Mouse (Mus musculus) mouse trophoblast stem cell (cell line): ENCODE data around the gene Ngef.
"Not testable (repeated sequence)": the region's sequence is repeated elsewhere in the genome, so short reads cannot be mapped to it uniquely, and the experiment has no call there.

Source experiments
- in situ Hi-C, 2 experiments: fragments of 300-500 bp; cut with MseI, MboI; formaldehyde crosslinking; loops; 2 replicates in 1 of 2; 3 replicates in 1 of 2; pipeline ENCODE4 v1.15.1; 2025

Gene Ngef

DNA sequence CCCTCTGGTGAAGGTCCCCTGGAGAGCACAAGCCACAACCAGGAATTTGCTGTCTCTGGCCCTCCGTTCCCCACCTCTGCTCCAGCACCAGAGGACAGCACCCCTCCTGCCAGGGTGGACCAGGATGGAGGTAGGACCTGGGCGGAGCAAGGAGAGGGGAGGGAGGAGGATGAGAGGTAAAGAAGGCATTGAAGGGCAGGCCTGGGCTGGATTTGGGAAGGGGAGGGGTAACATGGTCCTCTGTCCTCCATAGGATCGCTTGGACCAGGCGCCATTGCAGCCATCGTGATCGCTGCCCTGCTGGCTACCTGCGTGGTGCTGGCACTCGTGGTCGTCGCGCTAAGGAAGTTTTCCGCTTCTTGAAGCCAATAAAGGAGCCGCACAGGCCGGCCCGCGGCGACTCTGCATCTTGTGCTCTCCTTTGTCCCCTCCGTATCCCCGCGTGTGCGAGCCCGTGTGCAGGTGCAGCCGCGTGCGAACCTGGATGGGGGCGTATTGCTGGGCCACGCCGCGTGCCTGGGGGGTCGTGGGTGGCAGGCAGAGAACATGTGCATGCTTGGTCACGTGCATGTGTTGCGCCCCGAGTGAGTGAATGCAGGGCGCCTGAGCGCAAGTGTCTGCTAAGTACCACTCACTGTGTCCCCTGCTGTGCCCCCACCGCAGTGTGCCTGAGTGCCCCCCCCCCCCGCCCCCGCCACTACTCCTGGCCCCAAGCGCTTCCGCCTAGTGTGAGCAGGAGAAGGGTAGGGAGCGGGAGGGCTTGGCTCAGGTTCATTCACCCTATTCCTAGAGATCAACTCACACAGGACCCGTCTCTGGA lies 98.4 kb downstream of the Ngef start:
- in situ Hi-C loops: no loop called here

DNA sequence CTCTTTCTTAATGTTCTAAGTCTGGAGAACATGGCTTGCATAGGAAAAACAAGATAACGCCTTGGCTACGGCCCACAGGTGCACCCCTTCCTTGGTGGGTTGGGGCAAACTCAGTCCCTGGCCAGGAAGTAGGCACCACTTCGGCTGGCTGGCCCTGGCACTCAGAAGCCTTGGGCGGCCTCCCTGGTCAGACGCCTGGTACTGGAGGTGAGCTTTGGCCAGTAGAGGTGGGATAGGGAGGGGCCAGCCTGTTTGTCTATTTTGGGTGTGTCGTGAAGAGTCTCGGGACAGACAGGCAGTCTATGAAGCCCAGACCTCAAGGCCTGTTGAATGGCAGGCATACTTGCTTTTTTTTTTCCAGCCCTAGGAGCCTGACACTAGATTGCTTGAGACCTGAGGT lies 101.1 kb downstream of the Ngef start:
- in situ Hi-C loops: no loop called here

DNA sequence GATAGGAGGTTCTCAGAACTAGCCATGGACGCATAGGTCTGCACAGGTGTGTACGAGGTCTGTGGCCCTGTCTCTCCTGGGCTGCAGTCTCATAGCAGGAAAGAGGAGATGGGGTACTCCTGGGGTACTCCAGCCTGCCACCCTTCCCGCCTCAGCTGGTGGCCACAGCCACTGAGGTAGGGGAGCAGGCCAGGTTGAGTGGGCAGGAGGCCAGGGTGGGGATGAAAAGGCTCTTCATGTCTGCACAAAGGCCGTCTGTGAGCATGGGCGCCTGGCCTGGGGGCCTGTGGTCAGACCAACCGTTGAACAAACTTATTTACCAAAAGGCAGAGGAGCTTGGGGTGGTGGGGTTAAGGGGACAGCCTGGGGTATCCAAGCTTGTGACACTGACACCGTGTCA lies 101.8 kb downstream of the Ngef start:
- in situ Hi-C loops: no loop called here

DNA sequence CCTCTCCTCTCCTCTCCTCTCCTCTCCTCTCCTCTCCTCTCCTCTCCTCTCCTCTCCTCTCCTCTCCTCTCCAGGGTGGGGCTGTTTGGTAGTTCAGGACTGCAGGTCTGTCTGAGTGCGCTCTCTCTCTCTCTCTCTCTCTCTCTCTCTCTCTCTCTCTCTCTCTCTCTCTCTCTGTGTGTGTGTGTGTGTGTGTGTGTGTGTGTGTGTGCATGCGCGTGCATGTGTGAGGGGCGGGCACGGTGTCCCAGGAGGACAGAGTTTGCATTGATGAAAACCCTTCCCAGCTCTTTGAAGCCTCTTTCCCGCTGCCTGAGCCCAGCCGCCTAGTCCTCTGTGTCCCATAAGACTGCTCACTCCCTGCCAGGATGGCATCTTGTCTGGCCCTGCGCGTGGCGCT lies 103.7 kb downstream of the Ngef start, which contains the start of gene Snorc:
TSS of gene Snorc (plus strand) at position 301 of the 400 bp plus-strand sequence.
- in situ Hi-C loops: not testable (repeated sequence)

DNA sequence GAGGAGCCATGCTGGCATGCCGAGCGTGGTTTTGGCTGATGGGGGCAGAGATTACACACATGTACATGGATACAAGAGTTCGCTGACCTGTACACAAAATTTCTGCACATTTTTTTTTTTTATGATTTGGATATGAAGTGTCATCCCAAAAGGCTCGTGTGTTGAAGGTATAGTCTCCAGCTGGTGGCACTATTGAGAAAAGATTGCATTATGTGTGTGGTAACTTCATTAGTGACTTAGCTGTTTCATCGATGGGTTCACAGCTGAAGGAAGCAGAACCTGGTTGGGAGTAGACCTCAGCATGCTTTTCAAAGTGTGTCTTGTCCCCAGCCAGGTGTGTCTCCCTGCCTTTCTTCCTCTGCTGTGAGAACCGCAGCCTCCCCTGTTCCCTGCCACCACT lies 105.3 kb downstream of the Ngef start:
- in situ Hi-C loops: no loop called here

DNA sequence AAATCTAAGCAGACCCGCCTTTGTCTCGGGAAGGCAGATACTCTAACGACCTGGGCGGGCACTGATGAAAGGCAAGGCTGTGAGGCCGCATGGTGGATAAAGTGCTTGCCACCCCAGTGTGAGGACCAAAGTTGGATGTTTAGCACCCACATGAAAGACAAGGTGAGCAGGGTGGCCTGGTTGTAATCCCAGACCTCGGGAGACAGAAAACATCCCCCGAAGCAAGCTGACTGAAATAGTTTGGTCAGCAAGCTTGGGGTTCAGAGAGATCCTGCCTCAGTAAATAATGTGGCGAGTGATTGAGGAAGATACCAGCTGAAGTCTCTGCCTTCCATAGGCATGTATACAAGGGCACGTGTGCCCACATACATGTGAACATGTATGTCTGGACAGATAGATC lies 106.2 kb downstream of the Ngef start:
- in situ Hi-C loops: no loop called here

DNA sequence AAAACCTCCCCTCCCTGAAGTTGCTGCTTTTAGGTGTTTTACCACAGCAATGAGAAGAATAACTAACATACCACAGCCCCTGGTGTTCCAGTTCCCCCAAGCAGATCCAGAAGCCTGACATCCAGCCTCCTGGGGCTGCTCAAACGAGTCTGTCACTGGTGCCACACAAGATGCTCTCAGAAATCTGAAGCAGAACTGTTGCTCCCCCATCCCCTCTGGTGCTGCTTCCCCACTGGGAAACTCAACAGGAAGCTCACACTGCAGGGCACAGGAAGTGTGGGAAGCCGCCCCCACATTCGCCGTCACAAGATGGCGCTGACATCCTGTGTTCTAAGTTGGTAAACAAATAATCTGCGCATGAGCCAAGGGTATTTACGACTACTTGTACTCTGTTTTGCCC lies 113.8 kb downstream of the Ngef start:
- in situ Hi-C loops: not testable (repeated sequence)

DNA sequence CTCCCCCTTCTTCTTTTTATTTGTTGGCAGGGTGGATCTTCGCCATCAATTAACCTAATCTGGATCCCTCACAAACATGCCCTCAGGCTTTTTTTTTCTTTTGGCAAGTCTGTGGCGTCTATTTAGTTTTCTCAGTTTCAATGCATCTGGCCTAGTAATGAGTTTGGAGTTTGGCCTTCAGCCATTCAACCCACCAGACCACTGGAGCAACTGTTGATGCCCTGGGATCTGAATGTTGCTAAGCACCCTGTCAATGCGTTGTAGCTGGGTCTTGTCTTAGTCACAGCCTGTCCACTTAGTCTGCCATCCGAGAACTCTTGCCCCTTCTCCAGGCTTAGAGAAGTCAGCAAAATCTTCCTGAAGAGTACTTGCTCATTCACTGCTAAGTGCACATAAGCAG lies 115.6 kb downstream of the Ngef start:
- in situ Hi-C loops: no loop called here

DNA sequence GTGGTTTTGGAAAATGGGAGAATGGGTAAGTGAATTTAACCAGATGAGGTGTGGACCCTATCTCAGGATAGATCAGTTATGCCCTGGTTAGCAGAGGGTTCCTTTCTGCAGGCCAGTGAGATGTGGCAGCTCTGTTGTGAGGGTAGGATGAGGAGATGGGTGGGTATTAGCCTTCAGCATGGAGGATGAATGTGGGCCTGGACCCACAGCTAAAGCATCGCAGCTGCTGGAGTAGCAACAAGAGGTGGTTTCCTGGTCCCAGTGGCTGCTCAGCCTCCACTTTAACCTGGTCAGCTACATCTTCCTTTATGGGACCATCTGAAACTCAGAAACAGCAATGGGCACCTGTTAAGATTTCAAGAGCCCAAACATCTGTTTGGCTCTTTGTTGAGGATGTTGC lies 117.2 kb downstream of the Ngef start:
- in situ Hi-C loops: no loop called here

DNA sequence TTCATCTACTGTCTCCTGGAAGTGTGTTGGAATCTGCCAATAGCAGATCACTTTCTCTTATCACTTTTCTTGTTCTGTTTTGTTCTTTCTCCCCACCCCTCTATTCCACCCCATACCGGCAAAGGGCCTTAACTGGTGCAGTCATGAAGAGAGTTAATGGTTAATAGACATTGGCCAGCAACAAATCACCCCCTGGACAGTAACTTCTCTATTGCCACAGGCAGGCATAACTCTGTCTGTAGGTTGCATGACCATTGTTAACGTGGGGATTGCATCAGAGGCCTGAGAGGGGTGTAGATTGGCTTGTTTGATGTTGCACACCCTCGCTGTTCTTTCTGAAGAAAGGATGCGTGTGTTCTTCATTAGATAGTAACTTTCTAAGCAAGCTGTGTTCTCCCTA lies 124.2 kb downstream of the Ngef start:
- in situ Hi-C loops: no loop called here

DNA sequence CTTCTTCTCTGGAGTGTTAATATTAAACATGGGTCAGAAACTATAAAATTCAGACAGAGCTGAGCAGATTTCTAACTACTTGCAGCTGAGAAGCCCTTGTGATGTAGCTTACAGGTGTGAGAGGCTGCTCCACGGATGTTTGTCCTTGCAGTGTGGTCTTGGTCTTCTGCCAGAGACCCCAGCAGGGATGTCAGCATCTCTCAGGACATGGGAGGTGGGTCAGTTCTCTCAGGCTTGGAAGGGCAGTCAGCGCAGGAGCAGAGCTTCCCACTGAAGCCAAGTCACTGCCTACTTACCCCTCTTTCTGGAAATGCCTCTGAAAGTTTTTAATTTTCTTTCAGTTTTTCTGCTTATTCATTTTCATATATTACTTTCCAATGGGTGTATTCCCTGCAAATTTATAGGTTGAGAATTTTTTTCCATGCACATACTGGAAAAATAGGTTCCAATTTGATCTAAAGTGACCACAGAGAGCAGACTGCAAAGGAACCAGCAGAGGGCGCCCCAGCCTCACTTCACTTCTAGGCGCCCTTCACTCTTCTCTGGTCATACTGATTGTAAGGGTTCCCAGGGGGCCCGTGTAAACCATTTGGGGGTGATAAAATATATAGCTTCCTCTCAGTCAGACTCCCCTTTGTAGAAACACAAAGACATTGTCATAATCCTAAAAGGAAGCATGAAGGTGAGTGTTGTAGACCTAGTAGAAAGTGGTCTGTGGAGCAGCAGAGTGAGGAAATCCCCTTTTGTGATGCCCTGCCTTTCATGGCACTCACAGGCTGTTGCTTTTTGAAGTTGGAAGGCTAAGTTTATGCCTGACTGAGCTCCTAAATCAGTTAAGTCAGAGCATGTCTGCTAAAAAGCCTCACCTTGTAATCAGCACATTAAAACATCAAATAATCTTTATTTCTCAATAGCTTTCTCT lies 126.2 kb downstream of the Ngef start:
- in situ Hi-C loops: no loop called here

DNA sequence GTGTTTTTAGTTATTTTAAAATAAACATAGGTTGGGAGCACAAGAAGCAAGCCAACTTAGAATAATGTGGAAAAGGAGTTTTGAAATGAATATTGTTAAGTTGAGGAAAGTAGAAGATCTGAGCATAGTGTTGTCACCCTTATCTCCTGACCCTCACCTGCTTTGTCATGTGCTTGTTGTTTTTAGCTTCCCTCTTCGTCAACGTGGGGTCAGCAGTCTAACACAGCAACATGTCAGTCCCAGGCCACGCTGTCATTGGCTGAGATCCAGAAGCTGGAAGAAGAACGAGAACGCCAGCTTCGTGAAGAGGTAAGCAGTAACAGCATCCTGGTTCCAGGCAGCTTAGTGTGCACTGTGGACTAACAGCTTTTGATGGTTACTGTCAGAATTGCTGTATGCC lies 137.1 kb downstream of the Ngef start:
- in situ Hi-C loops: no loop called here

DNA sequence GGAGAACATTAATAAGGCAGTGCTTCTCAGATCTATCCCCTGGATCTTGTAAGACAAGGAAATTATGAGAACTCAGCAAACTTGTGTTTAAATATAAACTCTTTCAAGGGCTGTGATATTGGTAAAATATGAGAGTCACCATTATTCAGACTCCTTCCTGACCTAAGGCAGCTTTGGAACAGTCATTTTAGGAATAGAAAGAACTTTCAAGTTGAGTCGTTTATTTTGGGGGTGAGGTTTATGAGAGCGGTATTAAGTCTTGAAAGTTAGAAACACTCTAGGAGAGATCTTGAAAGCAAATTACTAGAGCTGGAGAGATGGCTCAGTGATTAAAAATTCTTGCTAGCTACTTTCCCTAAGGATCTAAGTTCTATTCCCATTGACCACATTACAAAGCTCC lies 138.5 kb downstream of the Ngef start:
- in situ Hi-C loops: no loop called here
